Mouse (Mus musculus) lung, postnatal 0 days (tissue): ENCODE measurements around the gene Cd79a. TPM values are rescaled to one million over a fixed set of nuclear protein-coding genes. Genes with fewer than 3 reads are reported as not detected.
"Not testable (repeated sequence)": the region's sequence is repeated elsewhere in the genome, so short reads cannot be mapped to it uniquely, and the experiment has no call there.

Experiments
- ATAC-seq: fragments of 200-750 bp; cut with Nextera tagmentation; 2 replicates; pipeline ENCODE4 v1.8.0; 2017; ENCODE audit warnings: moderate library complexity
- DNase-seq: peaks from one replicate; pipeline ENCODE4 v3.0.0-alpha.2; 2016; ENCODE audit warnings: low spot score
- H3K27ac ChIP-seq: fragments of 300-500 bp; sonication (generic); 2 replicates; pipeline ENCODE4 v1.5.1; 2014; ENCODE audit warnings: antibody characterized with exemption, mild to moderate bottlenecking, low read length, mixed read lengths
- H3K27me3 ChIP-seq: fragments of 300-500 bp; sonication (generic); replicated peaks from 2 replicates; pipeline ENCODE4 v1.6.1; 2014; ENCODE audit warnings: low read length, mixed read lengths; ENCODE audit not compliant: insufficient read depth
- H3K36me3 ChIP-seq: fragments of 300-500 bp; sonication (generic); 2 replicates; pipeline ENCODE4 v1.6.1; 2014; ENCODE audit warnings: low read length, mixed read lengths; ENCODE audit not compliant: insufficient read depth
- H3K4me1 ChIP-seq: fragments of 300-500 bp; sonication (generic); 2 replicates; pipeline ENCODE4 v1.6.1; 2014; ENCODE audit warnings: antibody characterized with exemption, low read depth, low read length, mixed read lengths; ENCODE audit not compliant: insufficient read depth
- H3K4me2 ChIP-seq: fragments of 300-500 bp; sonication (generic); replicated peaks from 2 replicates; pipeline ENCODE4 v1.6.1; 2014; ENCODE audit warnings: low read depth, mild to moderate bottlenecking, low read length, moderate library complexity, mixed read lengths
- H3K4me3 ChIP-seq: fragments of 300-500 bp; sonication (generic); 2 replicates; pipeline ENCODE4 v1.5.1; 2014; ENCODE audit warnings: low read depth, low read length
- H3K9ac ChIP-seq: fragments of 300-500 bp; sonication (generic); replicated peaks from 2 replicates; pipeline ENCODE4 v1.6.1; 2014; ENCODE audit warnings: low read depth, mild to moderate bottlenecking
- H3K9me3 ChIP-seq: fragments of 300-500 bp; sonication (generic); 2 replicates; pipeline ENCODE4 v1.6.1; 2016; ENCODE audit warnings: low read length, mixed read lengths
- CTCF ChIP-seq: IDR thresholded peaks from 2 replicates; pipeline ENCODE4 v1.5.1; 2016; ENCODE audit warnings: antibody characterized with exemption, mild to moderate bottlenecking
- EP300 ChIP-seq: IDR thresholded peaks from 2 replicates; pipeline ENCODE4 v1.6.1; 2016; ENCODE audit warnings: antibody characterized with exemption, mild to moderate bottlenecking, control low read depth
- WGBS: fragments of 180-500 bp; shearing (Covaris S2); extraction: QIAGEN DNeasy Blood & Tissue Kit; methylation state at CpG from one replicate; pipeline ENCODE4 v1.1.7; 2014; 5-methylcytosine and 5-hydroxymethylcytosine counted together
- polyA plus RNA-seq: library from polyadenylated mRNA; unstranded; fragments of >200 nt; fragmentation: Nextera tagmentation; extraction: Ambion mirVana; gene quantifications from 2 replicates; pipeline ENCODE4 v1.2.1, GENCODE M21; 2015

Cd79a gene
- polyA plus RNA-seq, 1 experiment from 2014 or later, result 3.2 TPM

DNA sequence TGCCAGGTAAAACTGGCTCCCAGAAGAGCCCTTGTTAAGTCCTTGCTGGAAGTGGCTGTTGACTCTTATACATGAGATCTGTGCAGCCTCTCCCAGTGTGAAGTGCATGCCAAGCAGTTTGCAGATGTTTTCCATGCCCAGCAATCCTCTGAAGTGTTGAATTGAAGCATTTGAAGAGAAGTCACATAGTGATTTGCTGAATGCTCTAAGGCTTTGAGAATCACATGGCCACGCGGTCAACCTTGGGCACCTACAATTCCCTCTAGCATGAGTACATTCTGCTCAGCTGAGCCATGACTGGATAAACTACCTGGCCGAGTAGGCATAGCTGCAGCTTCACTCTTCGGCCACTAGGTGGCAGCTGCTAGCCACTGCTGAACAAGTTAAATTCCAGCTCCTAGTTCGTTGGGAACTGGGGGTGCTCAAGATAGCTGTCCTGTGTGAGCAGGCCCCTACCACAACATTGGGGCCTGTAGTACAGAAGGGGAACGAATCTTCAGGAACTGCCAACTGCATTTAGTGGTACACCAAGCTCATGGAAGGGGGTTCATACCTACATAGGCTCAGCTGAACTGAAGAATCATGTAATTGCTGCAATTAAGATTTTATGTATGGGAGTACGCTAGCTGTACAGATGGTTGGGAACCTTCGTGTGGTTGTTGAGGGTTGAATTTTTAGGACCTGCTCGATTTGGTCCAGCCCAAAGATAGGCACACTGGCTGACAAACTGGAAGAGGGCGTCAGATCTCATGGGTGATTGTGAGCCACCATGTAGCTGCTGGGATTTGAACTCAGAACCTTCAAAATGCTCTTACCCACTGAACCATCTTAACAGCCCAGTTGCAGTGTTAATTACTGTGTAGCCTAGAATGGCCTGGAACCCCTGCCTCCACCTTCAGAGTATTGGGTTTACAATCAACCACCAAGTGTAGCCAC, 6.6 kb upstream of the Cd79a start:
- no peak overlapping the region for H3K9ac ChIP-seq
- H3K4me3 ChIP-seq, result no peak overlapping the region
- peaks cover 25% of the 10 kb centered on the region for H3K36me3 ChIP-seq
- DNase-seq (peak; percentile 95), ATAC-seq (peak; percentile 95)
- no peak overlapping the region for H3K4me2 ChIP-seq
- no peaks in the 10 kb centered on the region for H3K27me3 ChIP-seq
- H3K27ac ChIP-seq, result peak overlapping the region; percentile 75
- 24% methylated on average over 10 of the region's 10 CpGs for WGBS
- TF ChIP-seq CTCF, result peak; percentile 100
- peak; percentile 100 for TF ChIP-seq EP300
- H3K4me1 ChIP-seq, result peaks cover 19% of the 10 kb centered on the region
- no peaks in the 10 kb centered on the region for H3K9me3 ChIP-seq

GRCm38 (mm10) chr7:24891241-24892124, 5.7 kb upstream of the Cd79a start:
- no peak for TF ChIP-seq EP300
- no peak for TF ChIP-seq CTCF
- Histone ChIP-seq H3K36me3 (peaks cover 19% of the 10 kb centered on the region), H3K4me2 (no peak overlapping the region), H3K4me1 (peaks cover 9% of the 10 kb centered on the region), H3K27me3 (no peaks in the 10 kb centered on the region), H3K27ac (peak overlapping the region; percentile 75), H3K9ac (no peak overlapping the region), H3K4me3 (no peak overlapping the region), H3K9me3 (no peaks in the 10 kb centered on the region)
- no peak for ATAC-seq
- peak; percentile 13 for DNase-seq
- WGBS, result 54% methylated on average over 3 of the region's 3 CpGs

DNA sequence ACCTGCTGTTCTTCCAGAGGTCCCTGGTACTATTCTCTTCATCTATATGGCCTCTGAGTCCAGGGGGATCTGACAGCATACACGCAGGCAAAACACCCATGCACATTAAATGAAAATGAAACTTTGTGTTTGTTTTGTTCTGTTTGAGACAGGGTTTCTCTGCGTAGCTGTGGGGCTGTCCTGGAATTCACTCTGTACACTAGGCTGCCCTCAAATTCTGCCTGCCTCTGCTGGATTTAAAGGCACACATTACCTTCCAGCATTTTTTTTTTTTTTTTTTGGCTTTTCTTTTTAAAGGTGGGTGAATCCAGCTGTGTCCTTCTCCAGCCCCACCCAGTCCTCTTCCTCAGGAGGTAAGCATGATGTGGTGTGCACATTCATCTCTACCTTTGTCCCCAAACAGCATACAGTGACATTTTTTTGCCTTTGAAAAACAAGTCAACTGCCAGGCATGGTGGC, 5.0 kb upstream of the Cd79a start:
- Histone ChIP-seq H3K4me1 (0 out of 2 replicates have a peak, but pooled peaks cover 3% of the 10 kb centered on the region), H3K27me3 (no peaks in the 10 kb centered on the region), H3K9me3 (no peaks in the 10 kb centered on the region), H3K4me2 (no peak overlapping the region), H3K27ac (peak overlapping the region; percentile 75), H3K9ac (no peak overlapping the region), H3K4me3 (no peak overlapping the region), H3K36me3 (peaks cover 12% of the 10 kb centered on the region)
- WGBS, result 43% methylated on average over 2 of the region's 2 CpGs
- ATAC-seq, result no peak
- no peak for DNase-seq
- TF ChIP-seq CTCF (no peak), EP300 (no peak)

DNA sequence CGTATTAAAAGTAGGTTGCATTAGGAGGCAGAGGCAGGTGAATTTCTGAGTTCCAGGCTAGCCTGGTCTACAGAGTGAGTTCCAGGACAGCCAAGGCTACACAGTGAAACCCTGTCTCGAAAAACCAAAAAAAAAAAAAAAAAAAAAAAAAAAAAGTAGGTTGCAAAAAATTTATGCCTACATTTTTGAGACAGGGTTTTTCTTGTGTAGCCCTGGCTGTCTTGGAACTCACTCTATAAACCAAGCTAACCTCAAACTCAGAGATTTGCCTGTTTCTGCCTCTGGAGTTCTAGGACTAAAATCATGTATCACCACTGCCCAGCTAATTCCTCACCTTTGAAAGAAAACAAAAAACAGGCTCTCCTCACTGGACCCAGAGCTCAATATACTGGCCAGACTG, 1.4 kb upstream of the Cd79a start:
- H3K9ac ChIP-seq, H3K36me3 ChIP-seq, H3K4me2 ChIP-seq, H3K4me1 ChIP-seq, DNase-seq, H3K9me3 ChIP-seq, ATAC-seq, H3K27ac ChIP-seq, H3K4me3 ChIP-seq, H3K27me3 ChIP-seq: not testable (repeated sequence)
- 93% methylated on average over 2 of the region's 2 CpGs for WGBS

DNA sequence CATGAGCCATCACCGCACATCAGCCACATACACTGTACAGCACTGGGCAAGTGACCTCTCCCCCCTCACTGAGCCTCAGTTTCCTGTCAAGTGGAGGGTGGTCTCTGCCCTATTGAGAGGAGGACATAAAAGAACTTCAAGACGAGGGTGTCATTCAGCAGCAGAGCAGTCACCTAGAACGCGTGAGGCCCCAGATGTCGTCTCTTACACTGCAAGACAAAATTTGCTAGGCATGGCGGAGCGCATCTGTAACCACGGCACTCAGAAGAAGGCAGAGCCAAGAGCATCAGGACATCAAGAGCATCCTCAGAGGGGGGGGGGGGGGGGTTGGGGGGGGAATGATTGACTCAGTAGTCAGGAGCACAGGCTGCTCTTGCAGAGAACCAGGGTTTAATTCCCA, 912 bp upstream of the Cd79a start:
- DNase-seq, result no peak
- no peak for ATAC-seq

GRCm38 (mm10) chr7:24897959-24898358, 778 bp downstream of the Cd79a start:
- H3K9me3 ChIP-seq, result no peaks in the 10 kb centered on the region
- DNase-seq, result no peak
- no peaks in the 10 kb centered on the region for H3K27me3 ChIP-seq
- 58% methylated on average over 5 of the region's 5 CpGs for WGBS
- no peak overlapping the region for H3K4me2 ChIP-seq
- no peak overlapping the region for H3K4me3 ChIP-seq
- TF ChIP-seq EP300 (no peak), CTCF (no peak)
- no peak overlapping the region for H3K27ac ChIP-seq
- ATAC-seq, result no peak
- H3K36me3 ChIP-seq, result no peaks in the 10 kb centered on the region
- H3K9ac ChIP-seq, result no peak overlapping the region
- H3K4me1 ChIP-seq, result peaks cover 2% of the 10 kb centered on the region; the same call in 1 of the 2 replicates

More for the DNA sequence above, 912 bp upstream of the Cd79a start:
- no peaks in the 10 kb centered on the region for H3K27me3 ChIP-seq
- WGBS, result 80% methylated on average over 8 of the region's 8 CpGs
- no peak overlapping the region for H3K4me3 ChIP-seq
- no peaks in the 10 kb centered on the region for H3K4me1 ChIP-seq
- no peak overlapping the region for H3K27ac ChIP-seq
- H3K36me3 ChIP-seq, result no peaks in the 10 kb centered on the region
- H3K9me3 ChIP-seq, result no peaks in the 10 kb centered on the region
- no peak for TF ChIP-seq EP300
- TF ChIP-seq CTCF, result no peak
- H3K9ac ChIP-seq, result no peak overlapping the region
- H3K4me2 ChIP-seq, result no peak overlapping the region
